Mouse (Mus musculus) liver, embryonic 15.5 days (tissue): ENCODE measurements around the gene Zmynd10. TPM values are rescaled to one million over a fixed set of nuclear protein-coding genes. Genes with fewer than 3 reads are reported as not detected.
A peak's percentile ranks its signal among the peaks of the same experiment; 100 is the strongest.
"Not testable (repeated sequence)": the region's sequence is repeated elsewhere in the genome, so short reads cannot be mapped to it uniquely, and the experiment has no call there.

Source experiments
- ATAC-seq: fragments of 200-750 bp; cut with Nextera tagmentation; 2 replicates; pipeline ENCODE4 v1.8.0; 2017; ENCODE audit warnings: moderate number of reproducible peaks, mild to moderate bottlenecking, moderate library complexity; ENCODE audit not compliant: insufficient read depth
- H3K27ac ChIP-seq: fragments of 300-500 bp; sonication (generic); replicated peaks from 2 replicates; pipeline ENCODE4 v1.5.1; 2015; ENCODE audit warnings: mild to moderate bottlenecking, inconsistent platforms
- H3K27me3 ChIP-seq: fragments of 300-500 bp; sonication (generic); 2 replicates; pipeline ENCODE4 v1.6.1; 2015; ENCODE audit warnings: mild to moderate bottlenecking, inconsistent platforms
- H3K36me3 ChIP-seq: fragments of 300-500 bp; sonication (generic); replicated peaks from 2 replicates; pipeline ENCODE4 v1.6.1; 2015; ENCODE audit warnings: moderate library complexity, mild to moderate bottlenecking, inconsistent platforms
- H3K4me1 ChIP-seq: fragments of 300-500 bp; sonication (generic); replicated peaks from 2 replicates; pipeline ENCODE4 v1.6.1; 2015; ENCODE audit warnings: inconsistent platforms
- H3K4me2 ChIP-seq: fragments of 300-500 bp; sonication (generic); 2 replicates; pipeline ENCODE4 v1.6.1; 2015; ENCODE audit warnings: moderate library complexity, mild to moderate bottlenecking, inconsistent platforms
- H3K4me3 ChIP-seq: fragments of 300-500 bp; sonication (generic); replicated peaks from 2 replicates; pipeline ENCODE4 v1.5.1; 2015; ENCODE audit warnings: mild to moderate bottlenecking, inconsistent platforms
- H3K9ac ChIP-seq: fragments of 300-500 bp; sonication (generic); 2 replicates; pipeline ENCODE4 v1.6.1; 2015; ENCODE audit warnings: moderate library complexity, mild to moderate bottlenecking, inconsistent platforms
- H3K9me3 ChIP-seq: fragments of 300-500 bp; sonication (generic); replicated peaks from 2 replicates; pipeline ENCODE4 v1.6.1; 2016; ENCODE audit warnings: inconsistent platforms
- WGBS: fragments of 180-500 bp; shearing (Covaris S2); methylation state at CpG from one replicate; pipeline ENCODE4 v1.1.7; 2015; ENCODE audit warnings: mixed read lengths; ENCODE audit not compliant: insufficient replicate concordance; 5-methylcytosine and 5-hydroxymethylcytosine counted together
- polyA plus RNA-seq: library from polyadenylated mRNA; unstranded; fragments of >200 nt; fragmentation: Nextera tagmentation; extraction: Ambion mirVana; gene quantifications from 2 replicates; pipeline ENCODE4 v1.2.1, GENCODE M21; 2015

The Zmynd10 gene
- polyA plus RNA-seq, 1 experiment from 2014 or later = 0.64 TPM

DNA sequence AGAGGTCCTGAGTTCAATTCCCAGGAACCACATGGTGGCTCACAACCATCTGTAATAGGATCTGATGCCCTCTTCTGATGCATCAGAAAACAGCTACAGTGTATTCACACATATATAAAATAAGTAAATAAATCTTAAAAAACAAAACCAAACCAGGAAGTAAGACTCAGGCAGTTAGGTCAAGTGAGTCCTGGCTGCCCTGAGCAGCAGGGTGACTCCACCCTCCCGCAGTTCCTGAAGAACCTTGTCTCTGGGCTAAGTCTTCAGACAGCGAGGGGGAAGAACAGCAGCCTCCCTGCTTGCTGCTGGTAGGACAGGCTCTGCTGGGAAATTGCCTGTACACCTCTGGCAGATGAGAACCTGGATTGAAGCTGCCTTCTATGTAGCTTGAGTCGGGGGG, 9.2 kb downstream of the Zmynd10 start:
- Histone ChIP-seq H3K27me3 (peaks cover 18% of the 10 kb centered on the region), H3K9ac (peak overlapping the region; percentile 42), H3K4me1 (peaks cover 57% of the 10 kb centered on the region), H3K36me3 (peaks cover 43% of the 10 kb centered on the region), H3K4me2 (peak overlapping the region; percentile 97), H3K27ac (peak overlapping the region; percentile 95), H3K4me3 (peak overlapping the region; percentile 83), H3K9me3 (no peaks in the 10 kb centered on the region)
- 40% methylated on average over 3 of the region's 3 CpGs for WGBS
- no peak for ATAC-seq

DNA sequence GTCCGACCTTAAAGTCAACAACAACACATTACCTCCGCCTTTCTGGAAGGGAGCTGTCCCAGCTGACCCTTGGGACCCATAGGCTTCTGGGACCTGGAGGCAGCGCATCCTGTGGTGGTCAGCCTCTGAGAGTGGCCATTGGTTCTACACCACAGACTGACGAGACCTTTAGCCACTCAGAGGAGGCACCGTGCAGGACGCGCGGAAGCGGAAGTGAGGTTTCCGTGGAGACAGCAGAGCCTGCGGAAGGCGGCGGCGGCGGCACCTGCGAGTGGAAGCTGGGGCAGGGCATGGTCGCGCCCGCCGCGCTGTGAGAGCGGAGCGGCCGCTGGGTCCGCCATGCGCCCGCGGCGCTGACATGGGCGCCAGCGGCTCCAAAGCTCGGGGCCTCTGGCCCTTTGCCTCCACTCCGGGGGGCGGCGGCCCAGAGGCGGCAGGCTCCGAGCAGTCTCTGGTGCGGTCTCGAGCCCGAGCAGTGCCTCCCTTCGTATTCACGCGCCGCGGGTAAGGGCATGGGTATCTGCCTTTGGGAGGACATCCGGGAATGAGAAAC, 16.0 kb downstream of the Zmynd10 start, which contains the start of gene Tusc2:
Tusc2 (plus strand) TSS at position 227 of the 553 bp plus-strand sequence.
- peak within 1 kb of the TSS; percentile 89 for H3K9ac ChIP-seq
- 0% methylated on average over 46 of the region's 46 CpGs for WGBS
- H3K36me3 ChIP-seq = peaks cover 62% of the 10 kb centered on the region
- H3K27me3 ChIP-seq = no peaks in the 10 kb centered on the region
- peaks cover 64% of the 10 kb centered on the region for H3K4me1 ChIP-seq
- H3K4me3 ChIP-seq = peak within 1 kb of the TSS; percentile 83
- peak within 1 kb of the TSS; percentile 83 for H3K4me2 ChIP-seq
- H3K27ac ChIP-seq = peak within 1 kb of the TSS; percentile 90
- peak; percentile 94 for ATAC-seq
- no peaks in the 10 kb centered on the region for H3K9me3 ChIP-seq

DNA sequence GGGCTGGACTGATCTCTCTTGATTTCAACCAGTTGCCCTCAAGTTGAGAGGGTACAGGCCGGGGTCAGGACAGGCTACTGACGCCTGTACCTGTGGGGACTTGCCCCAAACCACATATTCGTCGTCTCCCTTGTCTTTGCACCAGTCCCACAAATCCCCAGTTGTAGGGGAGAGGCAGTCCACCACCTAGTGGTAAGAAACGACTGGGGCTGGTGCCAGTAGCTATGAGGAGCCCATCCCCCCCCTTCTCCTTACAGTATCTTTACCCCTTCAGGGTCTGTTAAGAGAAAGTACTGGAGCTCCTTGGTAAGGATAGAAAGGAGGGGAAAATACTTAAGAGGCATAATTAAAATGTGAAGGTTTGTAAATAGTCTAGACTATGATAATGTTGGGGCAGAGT, 18.5 kb downstream of the Zmynd10 start:
- H3K9ac ChIP-seq, H3K27me3 ChIP-seq, ATAC-seq, H3K4me3 ChIP-seq, H3K9me3 ChIP-seq: not testable (repeated sequence)
- Histone ChIP-seq H3K4me1 (peaks cover 81% of the 10 kb centered on the region), H3K36me3 (peaks cover 38% of the 10 kb centered on the region), H3K4me2 (0 out of 2 replicates have a peak overlapping the region, but pooled peaks have one; percentile 89), H3K27ac (peak overlapping the region; percentile 96)
- WGBS = 41% methylated on average over 5 of the region's 5 CpGs

DNA sequence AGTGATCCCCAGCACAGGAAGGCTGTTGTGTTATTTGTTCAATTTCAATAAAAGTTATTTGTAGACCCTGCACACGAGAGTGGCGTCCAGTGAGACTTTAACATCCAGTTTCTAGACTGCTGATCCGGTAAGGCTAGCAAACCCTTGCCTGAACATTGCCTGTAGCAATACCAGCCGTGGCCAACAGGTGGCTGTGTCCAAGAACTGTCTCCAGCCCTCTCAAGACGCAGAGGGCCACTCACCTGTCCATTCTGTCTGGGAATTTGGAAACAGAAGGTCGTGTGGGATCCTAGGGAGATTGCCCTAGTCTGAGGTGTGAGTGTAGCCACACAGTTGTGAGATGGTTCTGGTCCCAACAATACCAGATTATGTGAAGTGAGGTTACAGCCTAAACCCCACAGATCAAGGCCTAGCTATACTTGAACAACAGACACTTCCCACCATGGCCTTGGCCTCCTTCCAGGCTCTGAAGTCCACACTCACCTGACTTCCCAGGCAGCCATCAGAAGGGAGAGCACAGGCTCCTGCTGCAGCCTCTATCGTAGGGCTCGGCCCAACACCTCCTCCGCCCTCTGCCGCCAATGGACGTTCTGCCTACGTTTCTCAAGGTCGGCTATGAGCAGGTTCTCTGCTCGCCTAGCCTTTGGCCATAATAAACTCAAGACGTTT, 19.1 kb downstream of the Zmynd10 start:
- H3K36me3 ChIP-seq = peaks cover 32% of the 10 kb centered on the region
- no peaks in the 10 kb centered on the region for H3K27me3 ChIP-seq
- peak overlapping the region; percentile 89 for H3K4me2 ChIP-seq
- WGBS = 47% methylated on average over 15 of the region's 15 CpGs
- H3K4me1 ChIP-seq = peaks cover 86% of the 10 kb centered on the region
- ATAC-seq = no peak
- H3K4me3 ChIP-seq = no peak overlapping the region
- no peak overlapping the region for H3K9ac ChIP-seq
- no peaks in the 10 kb centered on the region for H3K9me3 ChIP-seq
- peak overlapping the region; percentile 96 for H3K27ac ChIP-seq

DNA sequence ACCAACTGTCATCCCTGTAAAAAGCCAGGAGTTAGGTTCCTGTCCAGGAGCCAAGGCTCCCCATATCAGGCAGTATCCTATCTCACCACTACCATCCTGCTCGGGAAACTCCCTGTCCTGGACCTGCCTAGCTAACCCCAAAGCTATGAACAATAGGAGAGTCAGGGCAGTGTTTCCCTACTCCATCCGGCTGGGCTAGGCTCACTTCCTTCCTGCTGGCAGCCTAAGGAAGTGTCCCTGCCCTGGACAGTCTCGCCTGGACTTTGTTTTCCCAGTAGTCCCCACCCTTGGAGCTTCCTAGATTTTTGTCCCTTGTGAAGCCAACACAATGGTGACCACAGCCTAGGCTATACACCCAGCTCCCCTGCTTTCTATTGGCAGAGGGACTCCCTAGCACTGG, 19.8 kb downstream of the Zmynd10 start:
- H3K27me3 ChIP-seq = no peaks in the 10 kb centered on the region
- 49% methylated on average over 3 of the region's 3 CpGs for WGBS
- H3K4me3 ChIP-seq = no peak overlapping the region
- no peak for ATAC-seq
- H3K9me3 ChIP-seq = no peaks in the 10 kb centered on the region
- no peak overlapping the region for H3K9ac ChIP-seq
- H3K4me2 ChIP-seq = peak overlapping the region; percentile 89
- H3K4me1 ChIP-seq = peaks cover 90% of the 10 kb centered on the region
- peaks cover 32% of the 10 kb centered on the region for H3K36me3 ChIP-seq
- peak overlapping the region; percentile 96 for H3K27ac ChIP-seq

DNA sequence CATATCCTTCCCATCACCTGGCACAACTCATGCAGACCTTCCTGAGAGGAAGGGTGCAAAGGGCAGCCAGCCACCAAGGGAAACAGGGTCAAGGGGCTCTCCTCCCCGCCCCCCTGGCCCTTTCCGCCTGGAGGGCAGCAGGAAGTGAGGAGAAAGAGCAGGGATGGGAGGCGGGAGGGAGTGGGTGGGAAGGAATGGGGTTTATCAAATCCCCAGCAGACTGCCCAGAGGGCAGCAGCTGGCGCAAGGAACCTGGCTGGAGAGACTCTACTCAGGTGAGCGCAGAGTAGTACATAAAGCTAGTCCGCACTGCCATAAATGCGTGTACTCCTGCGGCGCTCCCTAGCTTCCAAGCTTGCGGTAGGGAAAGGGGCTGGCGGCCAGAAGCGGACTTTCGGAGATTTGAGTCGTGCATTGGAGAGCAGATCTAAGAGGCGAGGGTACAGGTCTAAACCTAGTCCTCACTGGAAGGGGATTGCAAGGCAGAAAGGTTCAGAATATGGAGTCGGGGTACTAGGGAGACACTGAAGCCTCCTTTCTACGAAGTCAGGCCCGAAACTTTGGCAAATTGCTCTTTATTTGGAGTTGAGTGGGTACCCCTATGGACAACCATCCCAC, 20.7 kb downstream of the Zmynd10 start, which contains the start of gene Hyal2:
Hyal2 (plus strand) TSS at position 244 of the 618 bp plus-strand sequence.
- H3K4me1 ChIP-seq = peaks cover 90% of the 10 kb centered on the region
- no peaks in the 10 kb centered on the region for H3K27me3 ChIP-seq
- WGBS = 40% methylated on average over 18 of the region's 18 CpGs
- peak within 1 kb of the TSS; percentile 81 for H3K9ac ChIP-seq
- H3K9me3 ChIP-seq = no peaks in the 10 kb centered on the region
- ATAC-seq = no peak
- H3K4me2 ChIP-seq = peak within 1 kb of the TSS; percentile 89
- H3K27ac ChIP-seq = peak within 1 kb of the TSS; percentile 96
- peak within 1 kb of the TSS; percentile 80 for H3K4me3 ChIP-seq
- H3K36me3 ChIP-seq = peaks cover 33% of the 10 kb centered on the region

DNA sequence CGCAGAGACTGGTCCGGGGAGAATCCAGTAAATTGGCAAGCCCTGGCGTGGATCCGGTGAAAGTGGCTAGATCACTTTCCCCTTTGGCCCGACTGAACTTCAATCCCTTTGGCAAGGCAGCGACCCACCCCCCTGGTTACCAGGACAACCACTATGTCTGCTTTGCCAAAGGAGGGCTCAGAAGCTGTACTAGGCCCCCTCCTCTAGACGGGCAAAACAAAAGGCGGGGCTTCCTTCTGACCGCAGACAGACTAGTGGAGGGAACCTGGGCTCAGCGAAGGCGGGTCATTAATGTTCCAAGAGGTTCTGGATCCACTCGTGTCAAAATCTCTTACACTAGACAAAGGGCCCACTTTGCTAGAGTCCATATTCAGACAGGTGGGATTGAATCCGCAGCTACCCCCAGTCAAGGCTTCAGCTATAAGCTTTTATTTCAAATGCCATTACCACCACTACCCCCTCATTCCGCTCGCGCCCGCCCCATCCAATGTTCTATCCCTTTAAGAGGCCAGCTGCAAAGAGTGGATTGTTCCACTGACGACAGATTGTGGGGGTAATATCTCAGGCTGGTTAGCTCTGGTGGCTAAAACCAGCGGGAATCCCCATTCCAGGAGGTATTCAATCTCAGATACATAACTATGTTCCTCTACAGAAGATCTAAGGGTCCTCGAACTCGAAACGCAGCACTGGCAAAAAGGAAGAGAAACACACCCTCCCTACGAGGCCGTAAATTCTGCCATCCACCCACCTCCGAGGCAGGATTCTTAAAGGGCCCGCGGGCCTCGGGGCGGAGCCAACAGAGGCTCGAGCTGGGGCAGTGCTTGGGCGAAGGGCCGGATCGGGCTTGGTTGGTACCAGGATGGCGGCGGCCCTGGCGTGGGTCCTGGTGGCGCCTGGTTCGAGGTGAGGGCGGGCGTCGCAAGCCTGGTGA, 21.5 kb downstream of the Zmynd10 start:
- Histone ChIP-seq H3K9ac (peak overlapping the region; percentile 81), H3K36me3 (peaks cover 40% of the 10 kb centered on the region), H3K4me3 (peak overlapping the region; percentile 80), H3K27me3 (no peaks in the 10 kb centered on the region), H3K4me2 (peak overlapping the region; percentile 89), H3K27ac (peak overlapping the region; percentile 96), H3K9me3 (no peaks in the 10 kb centered on the region), H3K4me1 (peaks cover 92% of the 10 kb centered on the region)
- peak; percentile 76 for ATAC-seq
- WGBS = 1% methylated on average over 41 of the region's 41 CpGs

DNA sequence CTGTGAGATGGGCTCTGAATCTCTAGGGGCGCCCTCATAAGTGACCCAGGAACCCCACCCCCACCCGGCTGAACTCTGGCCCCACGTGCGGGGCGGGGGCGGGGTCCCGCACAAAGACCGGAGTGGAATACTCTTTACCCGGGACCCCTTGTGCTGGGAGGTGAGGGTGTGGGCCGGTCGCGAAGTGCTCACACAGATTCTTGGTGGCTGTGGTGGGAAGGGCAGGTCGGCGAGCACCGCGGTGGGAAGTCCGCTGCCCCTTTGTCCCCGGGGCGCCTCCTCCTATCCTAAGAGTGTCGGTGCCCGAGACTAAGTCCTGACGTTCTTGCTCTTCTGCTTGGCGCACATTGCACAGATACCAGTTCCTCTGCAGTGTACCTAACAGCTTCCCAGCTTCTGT, 22.2 kb downstream of the Zmynd10 start:
- H3K4me1 ChIP-seq = peaks cover 87% of the 10 kb centered on the region
- H3K9ac ChIP-seq = peak overlapping the region; percentile 81
- under 1% methylated on average over 23 of the region's 23 CpGs for WGBS
- peaks cover 40% of the 10 kb centered on the region for H3K36me3 ChIP-seq
- H3K27ac ChIP-seq = peak overlapping the region; percentile 96
- H3K4me2 ChIP-seq = peak overlapping the region; percentile 89
- ATAC-seq = peak; percentile 4
- H3K27me3 ChIP-seq = no peaks in the 10 kb centered on the region
- H3K9me3 ChIP-seq = no peaks in the 10 kb centered on the region
- H3K4me3 ChIP-seq = peak overlapping the region; percentile 80

DNA sequence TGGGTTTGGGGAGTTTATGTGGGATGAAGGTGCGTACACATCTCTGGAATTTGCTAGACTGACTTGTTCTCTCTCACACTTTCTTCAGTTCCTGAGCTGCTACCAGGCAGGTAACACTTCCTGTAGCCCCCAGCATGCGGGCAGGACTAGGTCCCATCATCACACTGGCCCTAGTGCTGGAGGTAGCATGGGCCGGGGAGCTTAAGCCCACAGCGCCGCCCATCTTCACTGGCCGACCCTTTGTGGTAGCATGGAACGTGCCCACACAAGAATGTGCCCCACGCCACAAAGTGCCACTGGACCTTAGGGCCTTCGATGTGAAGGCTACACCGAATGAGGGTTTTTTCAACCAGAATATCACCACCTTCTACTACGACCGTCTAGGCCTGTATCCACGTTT, 22.9 kb downstream of the Zmynd10 start:
- 63% methylated on average over 13 of the region's 13 CpGs for WGBS

DNA sequence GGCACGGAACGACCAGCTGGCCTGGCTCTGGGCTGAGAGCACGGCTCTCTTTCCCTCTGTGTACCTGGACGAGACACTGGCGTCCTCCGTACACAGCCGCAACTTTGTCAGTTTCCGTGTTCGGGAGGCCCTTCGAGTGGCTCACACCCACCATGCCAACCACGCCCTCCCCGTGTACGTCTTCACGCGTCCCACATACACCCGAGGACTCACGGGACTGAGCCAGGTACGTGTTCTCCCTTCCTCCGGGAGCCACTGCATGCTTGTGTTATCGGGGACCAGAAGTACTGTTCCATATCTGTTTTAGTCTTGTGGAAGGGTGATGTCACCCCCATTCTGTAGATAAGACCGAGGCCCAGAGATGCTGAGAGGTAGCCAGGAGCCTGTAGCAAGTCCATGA, 23.7 kb downstream of the Zmynd10 start:
- Histone ChIP-seq H3K4me3 (peak overlapping the region; percentile 80), H3K9ac (peak overlapping the region; percentile 81), H3K27ac (peak overlapping the region; percentile 96), H3K27me3 (no peaks in the 10 kb centered on the region), H3K4me2 (peak overlapping the region; percentile 89), H3K4me1 (peaks cover 86% of the 10 kb centered on the region), H3K9me3 (no peaks in the 10 kb centered on the region), H3K36me3 (peaks cover 33% of the 10 kb centered on the region)
- ATAC-seq = peak; percentile 65
- 31% methylated on average over 21 of the region's 21 CpGs for WGBS

More for the DNA sequence above, 22.9 kb downstream of the Zmynd10 start:
- Histone ChIP-seq H3K9ac (peak overlapping the region; percentile 81), H3K27me3 (no peaks in the 10 kb centered on the region), H3K27ac (peak overlapping the region; percentile 96), H3K9me3 (no peaks in the 10 kb centered on the region), H3K4me1 (peaks cover 86% of the 10 kb centered on the region), H3K4me2 (peak overlapping the region; percentile 89), H3K4me3 (peak overlapping the region; percentile 80), H3K36me3 (peaks cover 39% of the 10 kb centered on the region)
- no peak for ATAC-seq
